Mouse (Mus musculus) lung, postnatal 14 days (tissue): ENCODE results near the gene Nme9.

ENCODE experiments used
- DNase-seq: peaks from one replicate; pipeline ENCODE4 v3.0.0; 2021

Nme9 gene

GRCm38 (mm10) chr9:99437031-99437764 lies 14.1 kb upstream of the Nme9 start, which contains the start of gene Mras:
Gene Mras (minus strand): TSS chr9:99437381.
- DNase-seq: no peak

- DNase-seq: no peak
These were observed 13.3 kb upstream of the Nme9 start for GRCm38 (mm10) chr9:99437781-99438565.

GRCm38 (mm10) chr9:99439064-99439463 lies 12.2 kb upstream of the Nme9 start:
- no peak for DNase-seq

- DNase-seq: no peak
These were observed 10.3 kb upstream of the Nme9 start for GRCm38 (mm10) chr9:99440941-99441340.

- DNase-seq: no peak
These were observed 9.4 kb upstream of the Nme9 start for GRCm38 (mm10) chr9:99441647-99442433.

- peak; percentile 42 for DNase-seq
These were observed 6.6 kb upstream of the Nme9 start for GRCm38 (mm10) chr9:99444590-99445178.

GRCm38 (mm10) chr9:99446259-99446658 lies 5.0 kb upstream of the Nme9 start:
- DNase-seq: no peak

GRCm38 (mm10) chr9:99447323-99447722 lies 4.0 kb upstream of the Nme9 start:
- no peak for DNase-seq

- DNase-seq: no peak
These were observed 1.2 kb upstream of the Nme9 start for GRCm38 (mm10) chr9:99449886-99450647.

GRCm38 (mm10) chr9:99454211-99454610 lies 2.9 kb downstream of the Nme9 start:
- DNase-seq: no peak

GRCm38 (mm10) chr9:99458529-99459208 lies 7.4 kb downstream of the Nme9 start:
- DNase-seq: peak; percentile 71

- DNase-seq: no peak
These were observed 8.5 kb downstream of the Nme9 start for GRCm38 (mm10) chr9:99459730-99460129.

- DNase-seq: no peak
These were observed 13.6 kb downstream of the Nme9 start for GRCm38 (mm10) chr9:99464876-99465275.

- no peak for DNase-seq
These were observed 17.3 kb downstream of the Nme9 start for GRCm38 (mm10) chr9:99468572-99468971.

GRCm38 (mm10) chr9:99469681-99470273 lies 18.5 kb downstream of the Nme9 start:
- DNase-seq: peak; percentile 16

GRCm38 (mm10) chr9:99470347-99471092 lies 19.2 kb downstream of the Nme9 start:
- DNase-seq: no peak

- DNase-seq: no peak
These were observed 20.1 kb downstream of the Nme9 start for GRCm38 (mm10) chr9:99471334-99471733.

- DNase-seq: no peak
These were observed 28.0 kb downstream of the Nme9 start for GRCm38 (mm10) chr9:99479181-99479711.

GRCm38 (mm10) chr9:99480764-99481163 lies 29.5 kb downstream of the Nme9 start:
- no peak for DNase-seq

GRCm38 (mm10) chr9:99483191-99483590 lies 31.9 kb downstream of the Nme9 start:
- no peak for DNase-seq
